Mouse (Mus musculus) heart, postnatal 0 days (tissue): ENCODE data around the gene Mrps25. TPM values are rescaled to one million over a fixed set of nuclear protein-coding genes. Genes with fewer than 3 reads are reported as not detected.

Experiments
- ATAC-seq: fragments of 200-750 bp; cut with Nextera tagmentation; 2 replicates; pipeline ENCODE4 v1.8.0; 2017; ENCODE audit warnings: low read depth, moderate number of reproducible peaks, moderate library complexity; ENCODE audit not compliant: insufficient read depth
- DNase-seq: peaks from one replicate; pipeline ENCODE4 v3.0.0-alpha.2; 2016; ENCODE audit warnings: low spot score
- H3K27ac ChIP-seq: fragments of 300-500 bp; sonication (generic); 2 replicates; pipeline ENCODE4 v1.5.1; 2014; ENCODE audit warnings: low read depth, mild to moderate bottlenecking
- H3K27me3 ChIP-seq: fragments of 300-500 bp; sonication (generic); 2 replicates; pipeline ENCODE4 v1.6.1; 2014; ENCODE audit warnings: low read length, mixed read lengths; ENCODE audit not compliant: control insufficient read depth, insufficient read depth
- H3K36me3 ChIP-seq: fragments of 300-500 bp; sonication (generic); replicated peaks from 2 replicates; pipeline ENCODE4 v1.6.1; 2014; ENCODE audit warnings: low read length, mixed read lengths; ENCODE audit not compliant: control insufficient read depth, insufficient read depth
- H3K4me1 ChIP-seq: fragments of 300-500 bp; sonication (generic); 2 replicates; pipeline ENCODE4 v1.6.1; 2014; ENCODE audit warnings: antibody characterized with exemption; ENCODE audit not compliant: control insufficient read depth, insufficient read depth
- H3K4me2 ChIP-seq: fragments of 300-500 bp; sonication (generic); 2 replicates; pipeline ENCODE4 v1.6.1; 2014; ENCODE audit warnings: low read depth, mild to moderate bottlenecking, low read length, moderate library complexity
- H3K4me3 ChIP-seq: fragments of 300-500 bp; sonication (generic); 2 replicates; pipeline ENCODE4 v1.5.1; 2014; ENCODE audit warnings: low read depth, low read length
- H3K9ac ChIP-seq: fragments of 300-500 bp; sonication (generic); replicated peaks from 2 replicates; pipeline ENCODE4 v1.6.1; 2014; ENCODE audit warnings: low read depth, low read length, mixed read lengths
- H3K9me3 ChIP-seq: fragments of 300-500 bp; sonication (generic); replicated peaks from 2 replicates; pipeline ENCODE4 v1.6.1; 2016; ENCODE audit warnings: low read length; ENCODE audit not compliant: control insufficient read depth
- CTCF ChIP-seq: IDR thresholded peaks from 2 replicates; pipeline ENCODE4 v1.5.1; 2016; ENCODE audit warnings: antibody characterized with exemption, control low read depth, low read depth
- EP300 ChIP-seq: IDR thresholded peaks from 2 replicates; pipeline ENCODE4 v1.6.1; 2016; ENCODE audit warnings: antibody characterized with exemption, low read depth
- WGBS: fragments of 180-500 bp; shearing (Covaris S2); extraction: QIAGEN DNeasy Blood & Tissue Kit; methylation state at CpG from one replicate; pipeline ENCODE4 v1.1.7; 2014; 5-methylcytosine and 5-hydroxymethylcytosine counted together
- polyA plus RNA-seq: library from polyadenylated mRNA; unstranded; fragments of >200 nt; fragmentation: Nextera tagmentation; extraction: Ambion mirVana; gene quantifications from 2 replicates; pipeline ENCODE4 v1.2.1, GENCODE M21; 2015
- total RNA-seq: library from RNA; depleted of rRNA; stranded (reverse); fragments of >200 nt; gene quantifications from 2 replicates; pipeline ENCODE4 v1.2.3, GENCODE M21; 2014; ENCODE audit warnings: low replicate concordance

Gene Mrps25
- total and polyA plus RNA-seq, 2 experiments from 2014 or later, result 11.6 to 73.0 TPM

GRCm38 (mm10) chr6:92145881-92146280 lies 38.0 kb downstream of the Mrps25 start:
- 95% methylated on average over 4 of the region's 4 CpGs for WGBS
- TF ChIP-seq EP300 (no peak), CTCF (no peak)
- ATAC-seq (no peak), DNase-seq (no peak)
- no peak overlapping the region for H3K9ac ChIP-seq
- peaks cover 44% of the 10 kb centered on the region for H3K36me3 ChIP-seq
- no peak overlapping the region for H3K27ac ChIP-seq
- H3K4me2 ChIP-seq, result no peak overlapping the region
- no peaks in the 10 kb centered on the region for H3K27me3 ChIP-seq
- H3K4me3 ChIP-seq, result no peak overlapping the region
- no peaks in the 10 kb centered on the region for H3K9me3 ChIP-seq
- H3K4me1 ChIP-seq, result no peaks in the 10 kb centered on the region

GRCm38 (mm10) chr6:92136356-92136755 lies 47.5 kb downstream of the Mrps25 start:
- ATAC-seq, result no peak
- H3K4me3 ChIP-seq, result no peak overlapping the region
- TF ChIP-seq EP300 (no peak), CTCF (no peak)
- peaks cover 11% of the 10 kb centered on the region for H3K4me1 ChIP-seq
- DNase-seq, result no peak
- no peak overlapping the region for H3K9ac ChIP-seq
- no peaks in the 10 kb centered on the region for H3K27me3 ChIP-seq
- WGBS, result 76% methylated on average over 2 of the region's 2 CpGs
- no peak overlapping the region for H3K27ac ChIP-seq
- H3K36me3 ChIP-seq, result 0 out of 2 replicates have a peak, but pooled peaks cover 14% of the 10 kb centered on the region
- no peaks in the 10 kb centered on the region for H3K9me3 ChIP-seq
- H3K4me2 ChIP-seq, result no peak overlapping the region

GRCm38 (mm10) chr6:92133617-92134016 lies 50.2 kb downstream of the Mrps25 start:
- TF ChIP-seq EP300 (no peak), CTCF (no peak)
- Histone ChIP-seq H3K4me3 (no peak overlapping the region), H3K9ac (no peak overlapping the region), H3K4me2 (no peak overlapping the region), H3K4me1 (peaks cover 12% of the 10 kb centered on the region), H3K36me3 (no peaks in the 10 kb centered on the region), H3K27ac (no peak overlapping the region), H3K27me3 (no peaks in the 10 kb centered on the region), H3K9me3 (no peaks in the 10 kb centered on the region)
- no peak for DNase-seq
- no peak for ATAC-seq
- 80% methylated on average over 2 of the region's 2 CpGs for WGBS

GRCm38 (mm10) chr6:92132021-92132911 lies 51.6 kb downstream of the Mrps25 start:
- no peak; the same call in 1 of the 2 replicates for ATAC-seq
- Histone ChIP-seq H3K36me3 (no peaks in the 10 kb centered on the region), H3K4me1 (peaks cover 12% of the 10 kb centered on the region), H3K9ac (no peak overlapping the region), H3K4me3 (no peak overlapping the region), H3K27ac (no peak overlapping the region), H3K27me3 (no peaks in the 10 kb centered on the region), H3K9me3 (no peaks in the 10 kb centered on the region), H3K4me2 (no peak overlapping the region)
- no peak for DNase-seq
- TF ChIP-seq CTCF, result no peak
- no peak for TF ChIP-seq EP300
- 79% methylated on average over 3 of the region's 3 CpGs for WGBS

GRCm38 (mm10) chr6:92131456-92131855 lies 52.4 kb downstream of the Mrps25 start:
- no peak for ATAC-seq
- Histone ChIP-seq H3K36me3 (no peaks in the 10 kb centered on the region), H3K27ac (no peak overlapping the region), H3K4me1 (peaks cover 12% of the 10 kb centered on the region), H3K4me3 (no peak overlapping the region), H3K9ac (no peak overlapping the region), H3K27me3 (no peaks in the 10 kb centered on the region), H3K9me3 (no peaks in the 10 kb centered on the region), H3K4me2 (no peak overlapping the region)
- no peak for DNase-seq
- WGBS, result 87% methylated on average over 1 of the region's 1 CpGs
- TF ChIP-seq EP300 (no peak), CTCF (no peak)

GRCm38 (mm10) chr6:92126861-92127468 lies 56.9 kb downstream of the Mrps25 start:
- WGBS, result 92% methylated on average over 1 of the region's 1 CpGs

More at GRCm38 (mm10) chr6:92126861-92127468, 56.9 kb downstream of the Mrps25 start:
- ATAC-seq, result no peak
- Histone ChIP-seq H3K36me3 (no peaks in the 10 kb centered on the region), H3K9me3 (no peaks in the 10 kb centered on the region), H3K27ac (no peak overlapping the region), H3K9ac (no peak overlapping the region), H3K4me3 (no peak overlapping the region), H3K4me2 (no peak overlapping the region), H3K27me3 (no peaks in the 10 kb centered on the region), H3K4me1 (peaks cover 7% of the 10 kb centered on the region)
- no peak for DNase-seq
- no peak for TF ChIP-seq EP300
- TF ChIP-seq CTCF, result no peak
